Mouse (Mus musculus): ENCODE data around the gene Zdhhc16.

Zdhhc16 gene

GRCm38 (mm10) chr19:41989810-41990209, 56.5 kb downstream of the Zdhhc16 start:
- DNase-seq = no peak

GRCm38 (mm10) chr19:41991926-41992477, 58.7 kb downstream of the Zdhhc16 start:
- DNase-seq = no peak

- no peak for DNase-seq
Observed at GRCm38 (mm10) chr19:41992971-41993370, 59.7 kb downstream of the Zdhhc16 start.

- DNase-seq = no peak
Observed at GRCm38 (mm10) chr19:41993484-41993883, 60.2 kb downstream of the Zdhhc16 start.
